Mouse (Mus musculus): ENCODE data around the gene Nr1i3. TPM values are rescaled to one million over a fixed set of nuclear protein-coding genes. Genes with fewer than 3 reads are reported as not detected.

The Nr1i3 gene
- polyA plus RNA-seq, 1 experiment from 2014 or later = 0.36 TPM

DNA sequence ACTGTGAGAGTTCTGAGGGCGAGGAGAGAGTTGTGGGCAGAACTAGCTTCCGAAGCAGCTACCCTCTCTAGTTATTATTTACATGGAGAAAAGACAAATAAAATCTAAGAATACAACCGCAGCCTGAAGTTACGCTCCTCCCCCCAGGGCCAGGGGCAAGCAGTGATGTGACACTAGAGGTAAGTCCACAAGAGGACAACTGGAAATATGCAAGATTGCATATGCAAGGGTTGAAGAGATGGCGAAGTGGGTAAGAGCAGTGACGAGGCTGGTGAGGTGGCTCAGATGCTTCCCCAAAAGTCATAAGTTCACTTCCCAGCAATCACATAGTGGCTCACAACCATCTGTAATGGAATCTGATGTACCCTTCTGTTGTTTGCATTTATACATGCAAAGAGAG lies 9.4 kb downstream of the Nr1i3 start:
- Histone ChIP-seq H3K4me1 (peaks cover 30% of the 10 kb centered on the region), H3K4me2 (peak overlapping the region; percentile 91), H3K27me3 (replicated peaks) (no peaks in the 10 kb centered on the region), H3K9ac (peak overlapping the region; percentile 76), H3K9me3 (replicated peaks) (no peaks in the 10 kb centered on the region), H3K36me3 (peaks cover 25% of the 10 kb centered on the region), H3K27ac (peak overlapping the region; percentile 93), H3K4me3 (peak overlapping the region; percentile 74)
- no peak for ATAC-seq
- WGBS (ENCODE audit: insufficient replicate concordance) = 57% methylated on average over 6 of the region's 6 CpGs

GRCm38 (mm10) chr1:171223796-171224195 lies 10.0 kb downstream of the Nr1i3 start:
- no peak overlapping the region for H3K4me2 ChIP-seq
- peaks cover 19% of the 10 kb centered on the region for H3K36me3 ChIP-seq
- H3K9me3 ChIP-seq (replicated peaks) = no peaks in the 10 kb centered on the region
- H3K27me3 ChIP-seq (replicated peaks) = no peaks in the 10 kb centered on the region
- WGBS (ENCODE audit: insufficient replicate concordance) = 76% methylated on average over 2 of the region's 2 CpGs
- peaks cover 30% of the 10 kb centered on the region for H3K4me1 ChIP-seq
- H3K9ac ChIP-seq = no peak overlapping the region
- H3K4me3 ChIP-seq = no peak overlapping the region
- peak overlapping the region; percentile 93; the same call in 1 of the 2 replicates for H3K27ac ChIP-seq
- no peak for ATAC-seq

DNA sequence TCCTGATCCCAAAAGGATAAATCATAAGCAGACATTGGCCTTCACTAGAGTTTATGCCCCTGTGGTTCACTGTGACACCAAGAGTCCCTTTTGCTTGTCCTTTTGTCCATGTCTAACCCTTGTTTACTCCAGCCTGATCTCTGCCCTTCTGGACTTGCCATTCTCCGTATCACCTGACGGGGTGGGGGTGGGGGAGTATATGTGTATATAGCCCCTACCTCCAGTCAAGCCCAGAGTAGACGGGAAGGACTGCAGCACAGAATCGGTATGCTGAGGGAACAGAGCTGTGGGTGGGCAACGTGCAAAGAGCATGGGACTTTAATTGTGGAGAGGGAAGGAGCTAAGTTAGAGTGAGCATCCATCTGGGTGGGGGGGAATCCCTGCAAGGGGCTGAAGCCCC lies 11.1 kb downstream of the Nr1i3 start, which contains the start of gene Apoa2:
Gene Apoa2, plus strand, starts transcription at position 198 of the 400 bp plus-strand sequence.
- Histone ChIP-seq H3K4me1 (peaks cover 32% of the 10 kb centered on the region), H3K9ac (peak within 1 kb of the TSS; percentile 57), H3K4me3 (peak within 1 kb of the TSS; percentile 41), H3K9me3 (replicated peaks) (no peaks in the 10 kb centered on the region), H3K4me2 (peak within 1 kb of the TSS; percentile 47), H3K27me3 (replicated peaks) (no peaks in the 10 kb centered on the region), H3K27ac (peak within 1 kb of the TSS; percentile 93), H3K36me3 (peaks cover 8% of the 10 kb centered on the region)
- WGBS (ENCODE audit: insufficient replicate concordance) = 68% methylated on average over 5 of the region's 5 CpGs
- no peak for ATAC-seq

- H3K4me2 ChIP-seq = peak overlapping the region; percentile 47; the same call in 1 of the 2 replicates
- peaks cover 27% of the 10 kb centered on the region for H3K4me1 ChIP-seq
- H3K27me3 ChIP-seq (replicated peaks) = no peaks in the 10 kb centered on the region
- 52% methylated on average over 4 of the region's 4 CpGs for WGBS (ENCODE audit: insufficient replicate concordance)
- no peak for ATAC-seq
- no peak overlapping the region for H3K9ac ChIP-seq
- H3K27ac ChIP-seq = no peak overlapping the region
- no peaks in the 10 kb centered on the region for H3K36me3 ChIP-seq
- no peaks in the 10 kb centered on the region for H3K9me3 ChIP-seq (replicated peaks)
- H3K4me3 ChIP-seq = no peak overlapping the region
Measured at GRCm38 (mm10) chr1:171226780-171227179, 13.0 kb downstream of the Nr1i3 start.

DNA sequence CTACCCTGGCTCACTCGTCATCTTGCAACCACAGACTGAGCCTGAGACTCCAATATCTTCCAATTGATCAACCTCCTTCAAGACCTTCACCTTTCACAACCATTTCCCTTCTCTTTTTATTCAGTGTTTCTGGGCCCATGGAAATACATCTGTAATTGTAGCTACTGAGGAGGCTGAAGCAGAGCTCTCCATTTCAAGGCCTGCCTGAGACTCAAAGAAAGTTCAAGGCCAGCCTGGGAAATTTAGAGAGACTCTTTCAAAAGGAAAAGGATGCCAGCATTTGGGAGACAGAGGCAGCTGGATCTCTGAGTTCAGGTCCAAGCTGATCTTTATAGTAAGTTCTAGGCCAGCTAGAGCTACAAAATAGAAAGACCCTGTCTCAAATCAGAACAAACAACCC lies 14.1 kb downstream of the Nr1i3 start:
- Histone ChIP-seq H3K9ac (no peak overlapping the region), H3K36me3 (no peaks in the 10 kb centered on the region), H3K4me2 (no peak overlapping the region), H3K4me3 (no peak overlapping the region), H3K27me3 (replicated peaks) (no peaks in the 10 kb centered on the region), H3K4me1 (peaks cover 33% of the 10 kb centered on the region), H3K9me3 (replicated peaks) (no peaks in the 10 kb centered on the region), H3K27ac (no peak overlapping the region)
- no peak for ATAC-seq
- WGBS (ENCODE audit: insufficient replicate concordance) = 55% methylated on average over 1 of the region's 1 CpGs

GRCm38 (mm10) chr1:171229750-171230149 lies 16.0 kb downstream of the Nr1i3 start:
- peaks cover 45% of the 10 kb centered on the region for H3K4me1 ChIP-seq
- no peak overlapping the region for H3K4me2 ChIP-seq
- no peak overlapping the region for H3K4me3 ChIP-seq
- H3K27me3 ChIP-seq (replicated peaks) = no peaks in the 10 kb centered on the region
- no peak for ATAC-seq
- H3K9me3 ChIP-seq (replicated peaks) = no peaks in the 10 kb centered on the region
- H3K27ac ChIP-seq = no peak overlapping the region
- H3K36me3 ChIP-seq = peaks cover 13% of the 10 kb centered on the region
- no peak overlapping the region for H3K9ac ChIP-seq
- 69% methylated on average over 6 of the region's 6 CpGs for WGBS (ENCODE audit: insufficient replicate concordance)

DNA sequence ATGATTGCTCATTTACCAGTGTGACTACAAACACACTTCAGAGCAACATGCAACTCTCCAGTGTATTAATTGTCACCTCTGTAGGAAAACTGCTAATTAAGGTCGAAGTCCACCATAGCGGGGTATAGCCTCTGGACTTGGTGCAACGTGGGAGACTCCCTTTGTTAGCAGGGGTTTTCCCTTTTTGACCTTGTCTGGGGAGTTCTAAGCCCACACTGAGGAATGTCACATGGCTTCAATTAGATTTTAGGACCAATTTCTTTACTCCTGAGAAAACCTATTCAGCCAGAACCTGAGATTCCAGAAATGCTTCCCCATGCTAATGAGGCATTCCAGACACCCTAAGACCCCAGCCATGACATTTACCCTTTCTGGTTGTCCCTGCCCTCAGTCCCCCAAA lies 16.4 kb downstream of the Nr1i3 start:
- no peak overlapping the region for H3K27ac ChIP-seq
- peaks cover 50% of the 10 kb centered on the region for H3K4me1 ChIP-seq
- 71% methylated on average over 3 of the region's 3 CpGs for WGBS (ENCODE audit: insufficient replicate concordance)
- no peak overlapping the region for H3K4me3 ChIP-seq
- no peaks in the 10 kb centered on the region for H3K27me3 ChIP-seq (replicated peaks)
- H3K36me3 ChIP-seq = peaks cover 17% of the 10 kb centered on the region
- no peak for ATAC-seq
- H3K4me2 ChIP-seq = no peak overlapping the region
- H3K9ac ChIP-seq = no peak overlapping the region
- H3K9me3 ChIP-seq (replicated peaks) = no peaks in the 10 kb centered on the region

DNA sequence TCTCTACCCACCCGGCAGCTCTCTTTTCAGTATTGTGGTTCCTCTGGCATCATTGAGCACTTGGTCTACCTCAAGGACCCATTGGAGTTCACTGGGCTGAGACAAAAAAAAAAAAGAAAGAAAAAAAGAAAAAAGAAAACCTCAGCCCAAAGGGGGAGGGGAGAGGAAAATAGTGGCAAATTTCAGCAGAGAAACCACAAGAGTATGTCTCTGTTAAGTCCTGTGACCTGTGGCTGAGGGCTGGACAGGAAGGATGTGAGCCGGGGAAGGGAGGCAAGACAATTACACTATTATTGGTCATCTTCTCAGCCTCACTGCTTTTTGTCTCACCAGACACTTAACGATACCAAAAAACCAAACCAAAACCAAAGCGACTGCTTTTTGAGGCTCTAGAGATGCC lies 18.1 kb downstream of the Nr1i3 start:
- WGBS (ENCODE audit: insufficient replicate concordance) = 25% methylated on average over 4 of the region's 4 CpGs
- no peak overlapping the region for H3K9ac ChIP-seq
- no peak for ATAC-seq
- no peaks in the 10 kb centered on the region for H3K9me3 ChIP-seq (replicated peaks)
- 0 out of 2 replicates have a peak overlapping the region, but pooled peaks have one; percentile 41 for H3K27ac ChIP-seq
- peaks cover 54% of the 10 kb centered on the region for H3K4me1 ChIP-seq
- peaks cover 34% of the 10 kb centered on the region for H3K36me3 ChIP-seq
- 0 out of 2 replicates have a peak overlapping the region, but pooled peaks have one; percentile 5 for H3K4me3 ChIP-seq
- H3K4me2 ChIP-seq = peak overlapping the region; percentile 35
- no peaks in the 10 kb centered on the region for H3K27me3 ChIP-seq (replicated peaks)

DNA sequence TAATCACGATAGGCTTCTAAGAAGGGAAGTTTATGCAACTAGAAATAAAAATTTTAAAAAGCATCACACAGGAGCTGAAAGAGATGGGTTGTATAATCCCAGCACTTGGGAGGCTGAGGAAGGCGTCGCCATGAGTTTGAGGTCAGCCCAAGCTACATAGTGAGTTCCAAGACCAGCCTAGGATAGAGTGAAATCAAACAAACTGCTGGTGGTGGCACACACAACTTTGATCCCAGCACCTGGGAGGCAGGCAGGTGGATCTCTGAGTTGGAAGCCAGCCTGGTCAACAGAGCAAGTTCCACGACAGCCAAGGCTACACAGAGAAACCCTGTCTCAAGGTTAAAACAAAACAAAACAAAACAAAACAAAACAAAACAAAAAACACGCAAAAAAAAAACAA lies 18.6 kb downstream of the Nr1i3 start:
- 50% methylated on average over 5 of the region's 5 CpGs for WGBS (ENCODE audit: insufficient replicate concordance)
- Histone ChIP-seq H3K4me3 (0 out of 2 replicates have a peak overlapping the region, but pooled peaks have one; percentile 5), H3K4me1 (peaks cover 54% of the 10 kb centered on the region), H3K9ac (no peak overlapping the region), H3K36me3 (peaks cover 39% of the 10 kb centered on the region), H3K27me3 (replicated peaks) (no peaks in the 10 kb centered on the region), H3K27ac (peak overlapping the region; percentile 41; the same call in 1 of the 2 replicates), H3K9me3 (replicated peaks) (no peaks in the 10 kb centered on the region), H3K4me2 (peak overlapping the region; percentile 35)
- no peak for ATAC-seq

DNA sequence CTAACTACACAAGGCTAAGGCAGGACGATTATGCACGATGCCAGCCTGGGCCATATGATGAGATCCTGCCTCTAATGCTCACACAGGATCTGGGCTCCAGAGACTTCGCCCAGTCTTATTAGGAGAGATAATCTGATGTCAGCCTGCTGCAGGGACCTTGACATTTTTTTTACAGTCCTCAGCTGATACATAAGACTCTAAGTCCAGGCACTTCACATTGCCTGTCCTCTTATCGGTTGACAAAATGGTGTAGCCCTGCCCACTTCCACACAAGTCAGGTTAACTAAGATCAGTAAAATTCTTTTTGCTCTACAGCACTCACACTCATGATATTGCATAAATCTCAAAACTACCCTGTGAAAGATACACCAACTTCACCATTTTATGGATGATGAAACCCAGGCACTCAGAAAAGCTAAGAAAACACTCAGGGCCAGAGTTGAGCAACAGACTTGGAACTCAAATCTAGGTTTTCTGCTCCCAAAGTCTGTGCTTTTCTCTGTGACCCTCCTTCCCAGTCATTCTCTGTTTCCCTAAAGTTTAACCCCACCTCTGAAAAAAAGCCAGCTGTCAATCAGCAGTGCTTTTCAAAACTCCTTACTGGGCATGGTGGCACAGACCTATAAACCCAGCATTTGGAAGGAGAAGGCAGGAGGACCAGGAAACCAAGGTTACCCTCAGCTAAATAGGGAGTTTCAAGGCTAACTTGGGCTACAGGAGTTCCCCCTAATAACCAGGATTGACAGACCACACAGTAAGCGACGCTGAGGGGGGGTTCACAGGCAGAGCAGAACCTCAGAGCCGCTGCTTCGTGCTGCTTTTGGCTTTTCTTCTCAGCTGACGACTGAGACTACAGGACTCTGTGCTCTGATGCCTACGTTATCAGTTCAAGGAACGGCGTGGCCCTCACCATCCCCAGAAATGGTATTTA lies 19.3 kb downstream of the Nr1i3 start:
- peaks cover 46% of the 10 kb centered on the region for H3K36me3 ChIP-seq
- peak overlapping the region; percentile 61 for H3K27ac ChIP-seq
- peak; percentile 67 for ATAC-seq
- whole genome bisulfite sequencing (ENCODE audit: insufficient replicate concordance) = 24% methylated on average over 12 of the region's 12 CpGs
- H3K9me3 ChIP-seq (replicated peaks) = no peaks in the 10 kb centered on the region
- H3K27me3 ChIP-seq (replicated peaks) = no peaks in the 10 kb centered on the region
- peak overlapping the region; percentile 37 for H3K4me3 ChIP-seq
- H3K4me1 ChIP-seq = peaks cover 60% of the 10 kb centered on the region
- peak overlapping the region; percentile 35 for H3K4me2 ChIP-seq
- peak overlapping the region; percentile 40 for H3K9ac ChIP-seq

GRCm38 (mm10) chr1:171234126-171234525 lies 20.4 kb downstream of the Nr1i3 start, which contains the start of gene Fcer1g:
Fcer1g (minus strand) TSS chr1:171234365.
- no peaks in the 10 kb centered on the region for H3K27me3 ChIP-seq (replicated peaks)
- peaks cover 63% of the 10 kb centered on the region for H3K4me1 ChIP-seq
- H3K4me2 ChIP-seq = peak within 1 kb of the TSS; percentile 35
- H3K27ac ChIP-seq = peak within 1 kb of the TSS; percentile 61
- WGBS (ENCODE audit: insufficient replicate concordance) = 38% methylated on average over 14 of the region's 14 CpGs
- H3K9ac ChIP-seq = peak within 1 kb of the TSS; percentile 40
- ATAC-seq = no peak
- H3K4me3 ChIP-seq = peak within 1 kb of the TSS; percentile 37
- H3K9me3 ChIP-seq (replicated peaks) = no peaks in the 10 kb centered on the region
- H3K36me3 ChIP-seq = peaks cover 56% of the 10 kb centered on the region

DNA sequence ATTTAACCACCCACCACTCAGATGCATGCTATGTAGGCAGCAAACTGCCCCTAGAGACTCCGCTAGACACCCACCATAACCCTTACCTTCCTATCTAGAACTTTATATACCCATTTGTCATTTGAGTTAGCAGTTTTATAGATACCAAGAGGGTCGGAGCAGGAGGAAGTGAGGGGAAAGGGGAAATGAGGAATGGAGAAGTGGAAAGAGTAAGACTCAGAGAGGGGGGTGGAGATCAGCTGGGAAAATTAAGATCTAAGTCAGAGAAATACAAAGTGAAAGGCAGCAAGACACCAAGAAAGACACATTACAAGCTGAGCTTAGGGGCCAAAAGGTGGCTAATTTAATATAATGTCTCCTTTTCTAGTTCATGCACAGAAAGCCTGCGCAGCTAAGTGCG lies 20.8 kb downstream of the Nr1i3 start:
- H3K4me3 ChIP-seq = 0 out of 2 replicates have a peak overlapping the region, but pooled peaks have one; percentile 37
- ATAC-seq = no peak
- H3K36me3 ChIP-seq = peaks cover 61% of the 10 kb centered on the region
- H3K9me3 ChIP-seq (replicated peaks) = no peaks in the 10 kb centered on the region
- 61% methylated on average over 4 of the region's 4 CpGs for WGBS (ENCODE audit: insufficient replicate concordance)
- no peak overlapping the region for H3K9ac ChIP-seq
- H3K4me2 ChIP-seq = peak overlapping the region; percentile 35
- H3K27ac ChIP-seq = peak overlapping the region; percentile 61; the same call in 1 of the 2 replicates
- H3K4me1 ChIP-seq = peaks cover 63% of the 10 kb centered on the region
- no peaks in the 10 kb centered on the region for H3K27me3 ChIP-seq (replicated peaks)
